Mouse (Mus musculus): ENCODE measurements around the gene Col25a1. TPM values are rescaled to one million over a fixed set of nuclear protein-coding genes. Genes with fewer than 3 reads are reported as not detected.

Gene Col25a1
- polyA plus RNA-seq, 1 experiment, result 0.04 TPM

DNA sequence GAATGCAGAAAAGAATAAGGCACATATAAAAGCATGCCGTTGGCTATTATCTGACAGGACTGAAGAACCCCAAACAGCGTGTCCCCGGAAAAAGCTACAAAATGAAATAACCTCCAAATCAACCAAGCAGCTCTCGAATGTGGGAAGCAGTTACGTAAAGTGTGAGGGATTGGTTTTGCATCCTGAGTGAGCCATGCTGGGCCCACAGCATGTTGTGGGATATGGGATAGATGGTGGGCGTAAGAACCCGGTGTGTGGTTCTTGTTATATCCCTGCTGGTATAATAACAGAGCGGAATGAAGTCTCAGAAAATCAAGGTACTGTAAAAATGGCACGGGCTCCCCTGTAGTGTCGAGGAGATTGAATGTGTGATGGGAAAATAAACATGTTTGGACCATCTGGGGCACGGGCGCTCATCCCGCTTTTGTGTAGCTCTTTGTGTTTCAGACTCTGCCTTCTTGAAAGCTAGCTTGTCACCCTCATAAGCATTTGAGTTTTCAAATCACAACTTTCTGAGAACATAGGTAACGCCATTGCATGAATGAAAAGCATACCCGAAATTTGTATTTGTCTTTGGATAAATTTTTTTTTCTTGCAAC lies 225.4 kb downstream of the Col25a1 start:
- no peaks in the 10 kb centered on the region; the same call in 1 of the 2 replicates for H3K27me3 ChIP-seq (ENCODE audit: control insufficient read depth, insufficient read depth, low read length)
- no peaks in the 10 kb centered on the region for H3K36me3 ChIP-seq (ENCODE audit: control insufficient read depth, insufficient read depth, low read length)
- 92% methylated on average over 15 of the region's 15 CpGs for WGBS
- H3K4me3 ChIP-seq (ENCODE audit: low read depth, low read length), result no peak overlapping the region
- no peak overlapping the region for H3K27ac ChIP-seq (ENCODE audit: insufficient read depth, low read depth, low read length)
- TF ChIP-seq CTCF (IDR thresholded peaks at IDR 0.05; ENCODE audit: extremely low read depth, insufficient read length, insufficient replicate concordance, low read depth, low read length) (no peak), POLR2A (IDR thresholded peaks at IDR 0.05; ENCODE audit: low read depth, low read length) (no peak)
- no peaks in the 10 kb centered on the region for H3K4me1 ChIP-seq (ENCODE audit: control insufficient read depth, insufficient read depth, insufficient read length, low read length)

DNA sequence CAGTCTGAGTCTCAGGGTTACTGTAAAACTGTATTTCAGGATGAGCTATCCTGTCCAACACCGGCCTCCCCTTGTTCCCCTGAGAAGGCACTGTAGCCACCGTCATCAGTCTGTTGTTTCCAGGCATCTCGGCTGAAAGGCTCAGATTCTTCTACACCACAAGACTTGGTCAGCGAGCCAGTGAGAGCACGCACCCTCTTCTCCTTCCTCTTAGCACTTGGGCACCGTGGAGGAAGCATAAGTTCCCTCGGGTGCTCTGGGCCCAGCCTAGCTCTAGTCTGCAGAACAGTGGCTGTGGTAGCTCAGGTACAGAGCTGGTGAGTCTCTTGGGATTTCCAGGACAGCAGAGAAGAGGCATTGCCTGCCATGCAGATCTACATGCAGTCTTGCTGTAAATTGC lies 229.5 kb downstream of the Col25a1 start:
- 75% methylated on average over 7 of the region's 7 CpGs for WGBS

DNA sequence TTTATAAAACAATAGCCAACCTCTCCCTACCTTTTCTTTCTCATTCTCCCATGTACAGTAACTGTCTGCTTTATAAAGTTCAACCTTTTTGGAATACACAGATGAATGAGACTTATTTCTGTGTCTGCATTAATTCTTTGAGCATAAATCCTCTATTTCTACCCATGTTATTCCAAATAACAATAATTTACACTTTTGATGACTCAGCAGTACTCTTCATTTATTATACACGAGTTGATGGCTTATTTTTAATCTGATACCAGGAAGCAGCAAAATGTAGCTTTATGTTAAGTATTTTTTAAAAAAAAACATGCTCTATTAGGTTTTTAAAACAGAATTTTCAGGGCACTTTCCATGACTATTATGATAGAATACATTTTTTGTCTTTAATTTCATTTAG lies 230.6 kb downstream of the Col25a1 start:
- no peaks in the 10 kb centered on the region for H3K27me3 ChIP-seq (ENCODE audit: control insufficient read depth, insufficient read depth, low read length)
- 26% methylated on average over 1 of the region's 1 CpGs for WGBS
- no peak for TF ChIP-seq CTCF (IDR thresholded peaks at IDR 0.05; ENCODE audit: extremely low read depth, insufficient read length, insufficient replicate concordance, low read depth, low read length)
- no peak for TF ChIP-seq POLR2A (IDR thresholded peaks at IDR 0.05; ENCODE audit: low read depth, low read length)
- H3K36me3 ChIP-seq (ENCODE audit: control insufficient read depth, insufficient read depth, low read length), result no peaks in the 10 kb centered on the region
- H3K4me3 ChIP-seq (ENCODE audit: low read depth, low read length), result no peak overlapping the region
- no peak overlapping the region for H3K27ac ChIP-seq (ENCODE audit: insufficient read depth, low read depth, low read length)
- H3K4me1 ChIP-seq (ENCODE audit: control insufficient read depth, insufficient read depth, insufficient read length, low read length), result no peaks in the 10 kb centered on the region

More for the DNA sequence above, 229.5 kb downstream of the Col25a1 start:
- TF ChIP-seq CTCF (IDR thresholded peaks at IDR 0.05; ENCODE audit: extremely low read depth, insufficient read length, insufficient replicate concordance, low read depth, low read length) (no peak), POLR2A (IDR thresholded peaks at IDR 0.05; ENCODE audit: low read depth, low read length) (no peak)
- Histone ChIP-seq H3K27me3 (ENCODE audit: control insufficient read depth, insufficient read depth, low read length) (no peaks in the 10 kb centered on the region), H3K27ac (ENCODE audit: insufficient read depth, low read depth, low read length) (no peak overlapping the region), H3K4me1 (ENCODE audit: control insufficient read depth, insufficient read depth, insufficient read length, low read length) (no peaks in the 10 kb centered on the region), H3K4me3 (ENCODE audit: low read depth, low read length) (no peak overlapping the region), H3K36me3 (ENCODE audit: control insufficient read depth, insufficient read depth, low read length) (no peaks in the 10 kb centered on the region)

DNA sequence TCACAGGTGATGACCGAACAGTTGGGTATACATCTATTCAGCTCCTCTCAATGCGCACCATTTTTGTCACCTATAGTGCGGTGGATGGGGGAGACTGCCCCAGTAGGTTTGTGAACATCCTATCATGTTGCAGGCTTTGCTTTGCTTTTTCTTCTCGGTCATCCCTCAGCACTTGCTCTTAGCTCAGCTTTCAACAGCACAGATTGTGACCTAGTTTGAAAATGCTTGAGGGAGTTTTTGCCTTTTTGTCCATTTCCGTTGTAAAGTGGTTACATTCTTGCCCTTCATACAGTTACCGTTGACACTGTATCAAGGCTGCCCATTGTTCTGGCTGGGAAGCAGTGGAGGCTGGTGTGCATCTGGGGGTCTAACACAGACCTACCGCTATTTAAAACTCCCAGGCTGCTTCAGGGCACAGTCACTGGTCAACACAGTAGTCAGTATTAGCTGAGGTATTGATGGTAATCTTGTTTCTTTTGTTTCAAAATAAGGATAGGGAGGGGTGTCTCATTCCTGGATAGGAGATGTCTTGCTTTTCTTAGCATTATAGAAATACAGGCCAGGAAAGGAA lies 231.6 kb downstream of the Col25a1 start:
- no peaks in the 10 kb centered on the region for H3K27me3 ChIP-seq (ENCODE audit: control insufficient read depth, insufficient read depth, low read length)
- H3K36me3 ChIP-seq (ENCODE audit: control insufficient read depth, insufficient read depth, low read length), result no peaks in the 10 kb centered on the region
- H3K4me3 ChIP-seq (ENCODE audit: low read depth, low read length), result no peak overlapping the region
- no peaks in the 10 kb centered on the region for H3K4me1 ChIP-seq (ENCODE audit: control insufficient read depth, insufficient read depth, insufficient read length, low read length)
- 87% methylated on average over 7 of the region's 7 CpGs for WGBS
- TF ChIP-seq POLR2A (IDR thresholded peaks at IDR 0.05; ENCODE audit: low read depth, low read length) (no peak), CTCF (IDR thresholded peaks at IDR 0.05; ENCODE audit: extremely low read depth, insufficient read length, insufficient replicate concordance, low read depth, low read length) (no peak)
- H3K27ac ChIP-seq (ENCODE audit: insufficient read depth, low read depth, low read length), result no peak overlapping the region

DNA sequence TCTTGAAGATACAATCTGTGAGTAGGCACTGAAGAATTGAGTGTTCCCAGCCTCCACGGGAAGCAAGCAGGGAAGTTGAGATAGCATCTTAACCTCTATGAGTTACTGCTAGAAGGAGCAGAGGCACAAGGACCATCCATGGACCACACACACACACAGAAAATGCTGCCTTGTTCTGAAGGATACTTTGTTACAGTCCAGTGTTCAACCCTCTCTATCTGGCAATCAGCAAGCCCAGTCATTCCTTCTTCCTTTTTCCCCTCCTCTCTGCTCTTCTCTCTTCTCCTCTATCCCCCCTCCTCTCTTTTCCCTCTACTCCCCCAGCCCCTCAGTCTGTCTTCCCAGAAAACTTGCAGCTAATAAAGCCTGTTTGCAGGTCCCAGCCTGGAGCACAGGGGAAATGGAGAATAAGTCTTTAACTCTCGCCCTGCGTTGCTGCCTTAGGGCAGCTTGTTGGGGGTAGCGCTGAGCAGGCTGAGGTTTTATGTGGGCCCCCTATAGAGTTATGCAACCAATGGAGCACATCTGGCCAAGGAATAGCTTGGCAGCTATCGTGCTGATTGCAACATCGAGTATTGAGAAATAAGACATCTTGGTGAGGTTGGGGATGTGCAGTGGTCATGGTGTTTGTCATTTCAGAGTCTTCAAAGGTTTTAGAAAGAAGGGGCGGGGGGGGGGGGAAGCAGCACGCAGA lies 235.8 kb downstream of the Col25a1 start:
- no peak overlapping the region for H3K4me3 ChIP-seq (ENCODE audit: low read depth, low read length)
- no peaks in the 10 kb centered on the region for H3K4me1 ChIP-seq (ENCODE audit: control insufficient read depth, insufficient read depth, insufficient read length, low read length)
- no peaks in the 10 kb centered on the region for H3K27me3 ChIP-seq (ENCODE audit: control insufficient read depth, insufficient read depth, low read length)
- 73% methylated on average over 8 of the region's 8 CpGs for WGBS
- no peaks in the 10 kb centered on the region for H3K36me3 ChIP-seq (ENCODE audit: control insufficient read depth, insufficient read depth, low read length)
- H3K27ac ChIP-seq (ENCODE audit: insufficient read depth, low read depth, low read length), result no peak overlapping the region
- TF ChIP-seq CTCF (IDR thresholded peaks at IDR 0.05; ENCODE audit: extremely low read depth, insufficient read length, insufficient replicate concordance, low read depth, low read length), result no peak
- no peak for TF ChIP-seq POLR2A (IDR thresholded peaks at IDR 0.05; ENCODE audit: low read depth, low read length)

DNA sequence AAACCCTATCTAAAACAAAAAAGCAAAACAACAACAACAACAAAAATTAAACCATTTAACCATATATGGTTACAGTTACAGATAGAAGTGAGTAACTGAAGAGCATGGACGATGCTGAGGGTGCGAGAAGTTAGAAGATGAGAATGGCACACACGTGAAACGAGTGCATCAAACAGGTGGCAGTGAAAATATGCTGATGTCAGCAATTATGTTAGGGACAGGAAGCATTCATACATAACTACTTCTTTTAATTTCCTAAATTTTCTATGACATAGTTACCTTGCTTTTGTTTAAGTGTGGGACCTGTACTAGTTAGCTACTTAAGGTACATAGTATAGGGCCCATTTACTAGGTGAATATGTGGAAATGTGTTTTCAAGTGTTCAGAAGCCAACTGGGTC lies 237.1 kb downstream of the Col25a1 start:
- Histone ChIP-seq H3K36me3 (ENCODE audit: control insufficient read depth, insufficient read depth, low read length) (no peaks in the 10 kb centered on the region), H3K4me1 (ENCODE audit: control insufficient read depth, insufficient read depth, insufficient read length, low read length) (no peaks in the 10 kb centered on the region), H3K27ac (ENCODE audit: insufficient read depth, low read depth, low read length) (no peak overlapping the region), H3K4me3 (ENCODE audit: low read depth, low read length) (no peak overlapping the region), H3K27me3 (ENCODE audit: control insufficient read depth, insufficient read depth, low read length) (no peaks in the 10 kb centered on the region)
- 89% methylated on average over 4 of the region's 4 CpGs for WGBS
- no peak for TF ChIP-seq CTCF (IDR thresholded peaks at IDR 0.05; ENCODE audit: extremely low read depth, insufficient read length, insufficient replicate concordance, low read depth, low read length)
- TF ChIP-seq POLR2A (IDR thresholded peaks at IDR 0.05; ENCODE audit: low read depth, low read length), result no peak

DNA sequence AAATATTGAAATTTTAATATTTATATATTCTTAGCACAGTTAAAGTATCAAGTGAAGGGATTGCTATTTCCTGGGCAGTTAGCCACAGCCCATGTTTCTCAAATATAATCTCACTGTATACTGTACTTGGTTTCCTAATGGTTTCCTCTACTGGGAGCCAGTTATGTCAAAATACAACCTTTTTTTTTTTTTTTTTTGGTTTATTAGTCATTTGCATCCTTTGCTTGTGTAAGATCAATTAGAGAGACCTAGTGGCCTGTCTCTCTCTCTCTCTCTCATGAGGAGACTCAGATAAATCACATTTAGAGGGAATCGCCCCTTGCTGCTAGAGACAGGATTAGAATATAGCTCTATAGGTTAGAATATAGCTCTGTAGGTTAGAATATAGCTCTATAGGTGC lies 237.8 kb downstream of the Col25a1 start:
- Histone ChIP-seq H3K27me3 (ENCODE audit: control insufficient read depth, insufficient read depth, low read length) (no peaks in the 10 kb centered on the region), H3K36me3 (ENCODE audit: control insufficient read depth, insufficient read depth, low read length) (no peaks in the 10 kb centered on the region), H3K4me1 (ENCODE audit: control insufficient read depth, insufficient read depth, insufficient read length, low read length) (no peaks in the 10 kb centered on the region), H3K27ac (ENCODE audit: insufficient read depth, low read depth, low read length) (no peak overlapping the region), H3K4me3 (ENCODE audit: low read depth, low read length) (no peak overlapping the region)
- 91% methylated on average over 1 of the region's 1 CpGs for WGBS
- TF ChIP-seq CTCF (IDR thresholded peaks at IDR 0.05; ENCODE audit: extremely low read depth, insufficient read length, insufficient replicate concordance, low read depth, low read length) (no peak), POLR2A (IDR thresholded peaks at IDR 0.05; ENCODE audit: low read depth, low read length) (no peak)
